Comparison of ENCODE assay signal across 8 mouse cellular contexts in the genomic region with DNA sequence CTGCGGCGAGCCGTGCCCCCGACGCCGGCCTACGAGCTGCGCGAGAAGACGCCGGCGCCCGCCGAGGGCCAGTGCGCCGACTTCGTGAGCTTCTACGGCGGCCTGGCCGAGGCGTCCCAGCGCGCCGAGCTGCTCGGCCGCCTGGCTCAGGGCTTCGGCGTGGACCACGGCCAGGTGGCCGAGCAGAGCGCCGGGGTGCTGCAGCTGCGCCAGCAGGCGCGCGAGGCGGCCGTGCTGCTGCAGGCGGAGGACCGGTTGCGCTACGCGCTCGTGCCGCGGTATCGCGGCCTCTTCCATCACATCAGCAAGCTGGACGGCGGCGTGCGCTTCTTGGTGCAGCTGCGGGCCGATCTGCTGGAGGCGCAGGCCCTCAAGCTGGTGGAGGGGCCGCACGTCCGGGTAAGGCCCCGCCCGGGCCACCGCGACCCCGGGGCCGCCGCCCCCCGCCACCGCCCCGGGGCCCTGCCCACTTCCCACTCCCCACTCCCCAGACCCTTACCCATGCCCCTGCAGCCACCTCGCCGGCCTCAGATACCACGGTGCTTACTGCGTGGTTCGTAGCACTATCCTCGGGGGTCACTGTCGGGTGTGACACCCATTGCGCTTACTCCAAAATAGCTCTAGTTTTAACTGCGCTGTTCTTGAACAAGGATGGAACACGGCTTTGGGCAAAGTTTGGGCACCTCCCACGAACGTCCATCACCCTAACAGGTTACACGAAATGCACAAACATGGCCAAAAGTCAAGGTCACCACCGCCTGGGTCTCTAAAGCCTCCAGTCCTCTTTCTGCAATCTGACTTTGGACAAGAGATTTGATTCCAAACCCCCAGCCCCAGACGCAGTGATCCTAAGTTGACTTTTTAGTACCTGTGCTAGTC. TPM values are rescaled to one million over a fixed set of nuclear protein-coding genes. Genes with fewer than 3 reads are reported as not detected.
DNase-seq lines count a peak whose midpoint lies in the region; ATAC-seq and TF ChIP-seq lines count a peak whose summit lies in the region.

No protein-coding gene starts in this region.

- no peaks in the 10 kb centered on the region for H3K79me2 ChIP-seq in CH12.LX (replicated peaks; ENCODE audit: control insufficient read depth, extremely low read depth, insufficient read depth, poor library complexity, severe bottlenecking)

- H3K4me3 ChIP-seq in heart, embryonic 11.5 days (ENCODE audit: low read depth, low read length): peak overlapping the region; percentile 87
- peak overlapping the region; percentile 64 to 96 (median 86) for H3K4me3 ChIP-seq in CH12.LX (replicated peaks in 1 of 3; ENCODE audit: low read depth in 2 of 3, low read length in 2 of 3, poor library complexity in 1 of 3)
- H3K4me3 ChIP-seq in hindbrain, embryonic 12.5 days: peak overlapping the region; percentile 87

- peak overlapping the region; percentile 91 for H3K9ac ChIP-seq in heart, embryonic 11.5 days (ENCODE audit: low read depth, low read length)
- H3K9ac ChIP-seq in CH12.LX (ENCODE audit: insufficient read depth, low read depth): peak overlapping the region; percentile 86
- peak overlapping the region; percentile 90 for H3K9ac ChIP-seq in hindbrain, embryonic 12.5 days

- TF ChIP-seq POLR2A in CH12.LX (IDR thresholded peaks at IDR 0.05; ENCODE audit: low read depth, low read length): no peak

- peak overlapping the region; percentile 100 for H3K4me2 ChIP-seq in heart, embryonic 11.5 days
- H3K4me2 ChIP-seq in CH12.LX (ENCODE audit: insufficient read depth, low read depth, poor library complexity, severe bottlenecking): peak overlapping the region; percentile 74
- H3K4me2 ChIP-seq in hindbrain, embryonic 12.5 days (replicated peaks): peak overlapping the region; percentile 99

- DNase-seq in heart, adult 9 months (ENCODE audit: low spot score in 2 of 2): no peak
- DNase-seq in CH12.LX (ENCODE audit: extremely low read depth): peak; percentile 8
- peak; percentile 30 for DNase-seq in embryo, embryonic 10.5 days (ENCODE audit: low spot score)
- no peak for DNase-seq in urinary bladder, adult 18-20 months (ENCODE audit: low spot score in 2 of 2)

- 4% methylated on average over 74 of the region's 83 CpGs for WGBS in heart, embryonic 11.5 days (ENCODE audit: insufficient replicate concordance)
- 6% methylated on average over 65 of the region's 83 CpGs for WGBS in hindbrain, embryonic 12.5 days

- peak; percentile 41 for ATAC-seq in heart, embryonic 11.5 days (replicated peaks; ENCODE audit: insufficient number of reproducible peaks, low FRiP score, low TSS enrichment)
- ATAC-seq in hindbrain, embryonic 12.5 days (ENCODE audit: low FRiP score): peak; percentile 76
- ATAC-seq in megakaryocyte progenitor cell, adult 5-6 weeks (replicated peaks; ENCODE audit: poor library complexity): peak; percentile 10; the same call in 1 of the 2 replicates
- no peak for ATAC-seq in monocyte, adult 5-6 weeks (replicated peaks; ENCODE audit: insufficient number of reproducible peaks, low FRiP score, low TSS enrichment, poor library complexity, severe bottlenecking)

- H3K9me3 ChIP-seq in heart, embryonic 11.5 days (replicated peaks; ENCODE audit: control insufficient read depth, low read length): no peaks in the 10 kb centered on the region
- H3K9me3 ChIP-seq in CH12.LX (replicated peaks; ENCODE audit: low read length): no peaks in the 10 kb centered on the region
- H3K9me3 ChIP-seq in hindbrain, embryonic 12.5 days (replicated peaks): no peaks in the 10 kb centered on the region

- H3K4me1 ChIP-seq in heart, embryonic 11.5 days (ENCODE audit: control insufficient read depth, insufficient read depth, low read length): peaks cover 6% of the 10 kb centered on the region
- H3K4me1 ChIP-seq in CH12.LX (ENCODE audit: control insufficient read depth in 1 of 2, insufficient read depth in 2 of 2): peaks cover 10 to 13% of the 10 kb centered on the region in 2 experiments; a peak in 3 of 4 replicates
- H3K4me1 ChIP-seq in hindbrain, embryonic 12.5 days: peaks cover 15% of the 10 kb centered on the region

- H3K27ac ChIP-seq in heart, embryonic 11.5 days (ENCODE audit: low read depth, low read length): peak overlapping the region; percentile 84
- no peak overlapping the region for H3K27ac ChIP-seq in CH12.LX (ENCODE audit: insufficient read depth, low read depth)
- peak overlapping the region; percentile 93 for H3K27ac ChIP-seq in hindbrain, embryonic 12.5 days

- in situ Hi-C loops in CH12.LX (cut with MboI; ENCODE audit: low pct_ligation_motif_present, low pct_unique_long_range_greater_than_20kb, low sequenced_read_pairs): no loop called here

- TF ChIP-seq EP300 in CH12.LX (IDR thresholded peaks at IDR 0.05; ENCODE audit: low read length): no peak

- dilution Hi-C loops in CH12.LX (cut with MboI; ENCODE audit: extremely low pct_ligation_motif_present, extremely low pct_unique_long_range_greater_than_20kb, low sequenced_read_pairs): no loop called here

- TF ChIP-seq CTCF in CH12.LX (conservative IDR thresholded peaks at IDR 0.05 in 1 of 2, IDR thresholded peaks at IDR 0.05 in 1 of 2; ENCODE audit: low read depth in 2 of 2, low read length in 2 of 2): no peak

- H3K36me3 ChIP-seq in heart, embryonic 11.5 days (ENCODE audit: control insufficient read depth, insufficient read depth, low read length): no peaks in the 10 kb centered on the region
- H3K36me3 ChIP-seq in CH12.LX (replicated peaks in 1 of 2; ENCODE audit: control insufficient read depth in 1 of 2, insufficient read depth in 1 of 2, low read length in 1 of 2): peaks cover 0 to 14% of the 10 kb centered on the region in 2 experiments
- peaks cover 6% of the 10 kb centered on the region; the same call in 1 of the 2 replicates for H3K36me3 ChIP-seq in hindbrain, embryonic 12.5 days

- no peaks in the 10 kb centered on the region for H3K27me3 ChIP-seq in heart, embryonic 11.5 days (ENCODE audit: control insufficient read depth, insufficient read depth, low read length)
- H3K27me3 ChIP-seq in CH12.LX (replicated peaks): peaks cover 6% of the 10 kb centered on the region
- no peaks in the 10 kb centered on the region; the same call in 1 of the 2 replicates for H3K27me3 ChIP-seq in hindbrain, embryonic 12.5 days

- no peak for TF ChIP-seq RAD21 in CH12.LX (IDR thresholded peaks at IDR 0.05; ENCODE audit: low read depth, low read length)

TF ChIP-seq in CH12.LX, 34 proteins besides CTCF, POLR2A, EP300 and RAD21:
- TF ChIP-seq SIN3A (IDR thresholded peaks at IDR 0.05; ENCODE audit: low read length): no peak
- TF ChIP-seq TBP (conservative IDR thresholded peaks at IDR 0.05; ENCODE audit: low read depth, low read length): no peak
- TF ChIP-seq MXI1 (IDR thresholded peaks at IDR 0.05; ENCODE audit: low read depth, low read length): no peak; the same call in 1 of the 2 replicates
- TF ChIP-seq MEF2A (IDR thresholded peaks at IDR 0.05; ENCODE audit: borderline replicate concordance, low read depth, low read length): no peak
- no peak for TF ChIP-seq E2F4 (IDR thresholded peaks at IDR 0.05; ENCODE audit: insufficient replicate concordance, low read depth, low read length)
- TF ChIP-seq KAT2A (IDR thresholded peaks at IDR 0.05; ENCODE audit: insufficient replicate concordance, low read length): no peak
- no peak for TF ChIP-seq RCOR1 (conservative IDR thresholded peaks at IDR 0.05; ENCODE audit: low read depth, low read length)
- no peak for TF ChIP-seq CHD2 (IDR thresholded peaks at IDR 0.05; ENCODE audit: low read length)

RNA-seq across cellular contexts. Expression of gene Mlycd, which starts 0.6 kb away (rescaled TPM):
- polyA plus RNA-seq in heart, embryonic 11.5 days (2014; fragmentation: Nextera tagmentation; extraction: Ambion mirVana): 14.2 and 19.0 TPM in 2 replicates
- total RNA-seq in CH12.LX (2012; rRNA removed): 8.7 and 12.3 TPM in 2 replicates
- total RNA-seq in CH12.LX (2014; rRNA removed): 4.5 and 5.1 TPM in 2 replicates
- 4.2 and 4.4 TPM in 2 replicates for polyA plus RNA-seq in CH12.LX (2012; ENCODE audit: insufficient read length, low read depth)
- 15.2 and 16.7 TPM in 2 replicates for polyA plus RNA-seq in hindbrain, embryonic 12.5 days (2016; fragmentation: Nextera tagmentation; extraction: Ambion mirVana)
- total RNA-seq in megakaryocyte progenitor cell, adult 5-6 weeks (2015): 6.4 and 7.7 TPM in 2 replicates
- total RNA-seq in megakaryocyte progenitor cell, adult 5-6 weeks (2017): 6.5 and 7.8 TPM in 2 replicates
- 8.7 to 15.0 TPM (median 10.3 TPM) in 3 replicates for total RNA-seq in monocyte, adult 5-6 weeks (2017)

RNA-seq across cellular contexts. Expression of gene Osgin1, which starts 38.6 kb away (rescaled TPM):
- polyA plus RNA-seq in heart, embryonic 11.5 days (2014; fragmentation: Nextera tagmentation; extraction: Ambion mirVana): 0.39 and 0.94 TPM in 2 replicates
- total RNA-seq in CH12.LX (2012; rRNA removed) (0.46 and 0.47 TPM in 2 replicates), CH12.LX (2014; rRNA removed) (0.12 and 0.15 TPM in 2 replicates)
- 2.9 and 3.0 TPM in 2 replicates for polyA plus RNA-seq in CH12.LX (2012; ENCODE audit: insufficient read length, low read depth)
- 0.12 and 0.14 TPM in 2 replicates for polyA plus RNA-seq in hindbrain, embryonic 12.5 days (2016; fragmentation: Nextera tagmentation; extraction: Ambion mirVana)
- 0.25 and 1.6 TPM in 2 replicates for total RNA-seq in megakaryocyte progenitor cell, adult 5-6 weeks (2015)
- 0.95 and 4.1 TPM in 2 replicates for total RNA-seq in megakaryocyte progenitor cell, adult 5-6 weeks (2017)
- 6.2 to 9.9 TPM (median 7.8 TPM) in 3 replicates for total RNA-seq in monocyte, adult 5-6 weeks (2017)

RNA-seq across cellular contexts. Expression of gene Hsbp1, which starts 51.0 kb away (rescaled TPM):
- 276 and 298 TPM in 2 replicates for polyA plus RNA-seq in heart, embryonic 11.5 days (2014; fragmentation: Nextera tagmentation; extraction: Ambion mirVana)
- total RNA-seq in CH12.LX (2012; rRNA removed): 55.8 and 61.7 TPM in 2 replicates
- total RNA-seq in CH12.LX (2014; rRNA removed): 53.8 and 59.0 TPM in 2 replicates
- 66.9 and 89.0 TPM in 2 replicates for polyA plus RNA-seq in CH12.LX (2012; ENCODE audit: insufficient read length, low read depth)
- 402 and 404 TPM in 2 replicates for polyA plus RNA-seq in hindbrain, embryonic 12.5 days (2016; fragmentation: Nextera tagmentation; extraction: Ambion mirVana)
- 162 TPM in 2 replicates for total RNA-seq in megakaryocyte progenitor cell, adult 5-6 weeks (2015)
- total RNA-seq in megakaryocyte progenitor cell, adult 5-6 weeks (2017): 82.7 and 83.3 TPM in 2 replicates
- total RNA-seq in monocyte, adult 5-6 weeks (2017): 75.3 to 78.1 TPM (median 76.0 TPM) in 3 replicates

RNA-seq across cellular contexts. Expression of gene Necab2, which starts 51.2 kb away (rescaled TPM):
- 1.4 and 2.0 TPM in 2 replicates for polyA plus RNA-seq in heart, embryonic 11.5 days (2014; fragmentation: Nextera tagmentation; extraction: Ambion mirVana)
- total RNA-seq in CH12.LX (2012; rRNA removed) (not detected in 2 replicates), CH12.LX (2014; rRNA removed) (not detected in 2 replicates)
- not detected in 2 replicates for polyA plus RNA-seq in CH12.LX (2012; ENCODE audit: insufficient read length, low read depth)
- polyA plus RNA-seq in hindbrain, embryonic 12.5 days (2016; fragmentation: Nextera tagmentation; extraction: Ambion mirVana): 18.3 and 23.7 TPM in 2 replicates
- not detected in 2 replicates for total RNA-seq in megakaryocyte progenitor cell, adult 5-6 weeks (2015)
- total RNA-seq in megakaryocyte progenitor cell, adult 5-6 weeks (2017): not detected in 2 replicates
- total RNA-seq in monocyte, adult 5-6 weeks (2017): not detected in 3 replicates

Comparison
In these comparisons a context has a peak if more than half of its experiments do, and no peak if none do; other contexts are left out.
1. DNase-seq: peak in CH12.LX (single experiment) and embryo, embryonic 10.5 days (single experiment); none in heart, adult 9 months (0 of 2) and urinary bladder, adult 18-20 months (0 of 2).
2. Peak in every context shown above with its lines, with median percentiles within 50 percentile points of each other: H3K4me2 ChIP-seq, H3K4me3 ChIP-seq and H3K9ac ChIP-seq.